ENCODE assay signal across 12 mouse cellular contexts in genomic region chr12:46721914-46722313, GRCm38 (mm10).
DNase-seq lines count a peak whose midpoint lies in the region; ATAC-seq and TF ChIP-seq lines count a peak whose summit lies in the region.
"Had no signal": no experiment of that assay in that cellular context is flagged by ENCODE, and none has a peak within 500 bp of the region (broad histone marks: within the 10 kb centered on the region; RNA-seq: fewer than 3 reads in every experiment).

No protein-coding gene starts in this region.

- no peak overlapping the region for H3K4me2 ChIP-seq in neural tube, embryonic 12.5 days (replicated peaks)
- H3K4me2 ChIP-seq in hindbrain, postnatal 0 days (ENCODE audit: low read depth, low read length) = no peak overlapping the region
- no peak overlapping the region for H3K4me2 ChIP-seq in kidney, embryonic 15.5 days
- H3K4me2 ChIP-seq: embryonic facial prominence, embryonic 15.5 days had no signal

- H3K36me3 ChIP-seq in neural tube, embryonic 12.5 days = no peaks in the 10 kb centered on the region
- no peaks in the 10 kb centered on the region for H3K36me3 ChIP-seq in hindbrain, postnatal 0 days (ENCODE audit: insufficient read depth, low read length)
- H3K36me3 ChIP-seq in kidney, embryonic 15.5 days = no peaks in the 10 kb centered on the region
- H3K36me3 ChIP-seq: embryonic facial prominence, embryonic 15.5 days had no signal

- no peak for TF ChIP-seq CTCF in hindbrain, postnatal 0 days (IDR thresholded peaks at IDR 0.05; ENCODE audit: low read depth)

- H3K4me3 ChIP-seq in neural tube, embryonic 12.5 days = no peak overlapping the region
- H3K4me3 ChIP-seq in hindbrain, postnatal 0 days (ENCODE audit: low read length) = no peak overlapping the region
- no peak overlapping the region for H3K4me3 ChIP-seq in kidney, embryonic 15.5 days (replicated peaks)
- H3K4me3 ChIP-seq: embryonic facial prominence, embryonic 15.5 days had no signal

- no peak overlapping the region for H3K9ac ChIP-seq in neural tube, embryonic 12.5 days
- no peak overlapping the region for H3K9ac ChIP-seq in hindbrain, postnatal 0 days (replicated peaks; ENCODE audit: low read length)
- H3K9ac ChIP-seq in kidney, embryonic 15.5 days = no peak overlapping the region
- H3K9ac ChIP-seq: embryonic facial prominence, embryonic 15.5 days; liver, postnatal 0 days had no signal

- 50% methylated on average over 8 of the region's 8 CpGs for WGBS in neural tube, embryonic 12.5 days
- 34% methylated on average over 8 of the region's 8 CpGs for WGBS in hindbrain, postnatal 0 days
- 39% methylated on average over 8 of the region's 8 CpGs for WGBS in kidney, embryonic 15.5 days

- no peak overlapping the region for H3K27ac ChIP-seq in neural tube, embryonic 12.5 days
- H3K27ac ChIP-seq in hindbrain, postnatal 0 days = peak overlapping the region; percentile 64
- no peak overlapping the region for H3K27ac ChIP-seq in kidney, embryonic 15.5 days
- H3K27ac ChIP-seq: embryonic facial prominence, embryonic 15.5 days had no signal

- H3K4me1 ChIP-seq in neural tube, embryonic 12.5 days = 0 out of 2 replicates have a peak, but pooled peaks cover 5% of the 10 kb centered on the region
- H3K4me1 ChIP-seq in hindbrain, postnatal 0 days (ENCODE audit: insufficient read depth, low read length) = peaks cover 7% of the 10 kb centered on the region; the same call in 1 of the 2 replicates
- H3K4me1 ChIP-seq in kidney, embryonic 15.5 days = no peaks in the 10 kb centered on the region
- H3K4me1 ChIP-seq: embryonic facial prominence, embryonic 15.5 days had no signal

- no peaks in the 10 kb centered on the region for H3K9me3 ChIP-seq in neural tube, embryonic 12.5 days
- H3K9me3 ChIP-seq in hindbrain, postnatal 0 days (ENCODE audit: low read length) = no peaks in the 10 kb centered on the region
- no peaks in the 10 kb centered on the region for H3K9me3 ChIP-seq in kidney, embryonic 15.5 days (replicated peaks)
- H3K9me3 ChIP-seq: embryonic facial prominence, embryonic 15.5 days had no signal

- no peak for DNase-seq in neural tube, embryonic 10.5 days (ENCODE audit: extremely low spot score, low spot score)
- DNase-seq in cerebellum, postnatal 25 days = peak; percentile 72 to 79
- DNase-seq in hindbrain, postnatal 0 days (ENCODE audit: low spot score) = peak; percentile 65
- DNase-seq in right cerebral cortex, postnatal 14 days = no peak
- DNase-seq in kidney, adult 9 months = no peak
- DNase-seq: gastrocnemius, postnatal 10 days; kidney, adult 11 months; liver, postnatal 0 days had no signal

- no peaks in the 10 kb centered on the region for H3K27me3 ChIP-seq in neural tube, embryonic 12.5 days (replicated peaks)
- no peaks in the 10 kb centered on the region for H3K27me3 ChIP-seq in hindbrain, postnatal 0 days (ENCODE audit: insufficient read depth, low read length)
- H3K27me3 ChIP-seq in kidney, embryonic 15.5 days = no peaks in the 10 kb centered on the region
- H3K27me3 ChIP-seq: CH12.LX; embryonic facial prominence, embryonic 15.5 days had no signal

- peak; percentile 54; the same call in 1 of the 2 replicates for ATAC-seq in neural tube, embryonic 12.5 days (ENCODE audit: low FRiP score, low read depth)
- peak; percentile 79; the same call in 1 of the 2 replicates for ATAC-seq in hindbrain, postnatal 0 days
- no peak for ATAC-seq in kidney, embryonic 15.5 days (replicated peaks; ENCODE audit: low FRiP score)
- ATAC-seq: liver, postnatal 0 days had no signal

Comparison
In these comparisons a context has a peak if more than half of its experiments do, and no peak if none do; other contexts are left out.
1. DNase-seq: peak in cerebellum, postnatal 25 days (2 of 2) and hindbrain, postnatal 0 days (single experiment); none in neural tube, embryonic 10.5 days (single experiment), right cerebral cortex, postnatal 14 days (single experiment) and kidney, adult 9 months (single experiment).